Mouse (Mus musculus): ENCODE data around the gene Ptgis. TPM values are rescaled to one million over a fixed set of nuclear protein-coding genes. Genes with fewer than 3 reads are reported as not detected.
A peak's percentile ranks its signal among the peaks of the same experiment; 100 is the strongest.

The Ptgis gene
- polyA plus RNA-seq, 1 experiment from 2014 or later: 11.2 TPM

DNA sequence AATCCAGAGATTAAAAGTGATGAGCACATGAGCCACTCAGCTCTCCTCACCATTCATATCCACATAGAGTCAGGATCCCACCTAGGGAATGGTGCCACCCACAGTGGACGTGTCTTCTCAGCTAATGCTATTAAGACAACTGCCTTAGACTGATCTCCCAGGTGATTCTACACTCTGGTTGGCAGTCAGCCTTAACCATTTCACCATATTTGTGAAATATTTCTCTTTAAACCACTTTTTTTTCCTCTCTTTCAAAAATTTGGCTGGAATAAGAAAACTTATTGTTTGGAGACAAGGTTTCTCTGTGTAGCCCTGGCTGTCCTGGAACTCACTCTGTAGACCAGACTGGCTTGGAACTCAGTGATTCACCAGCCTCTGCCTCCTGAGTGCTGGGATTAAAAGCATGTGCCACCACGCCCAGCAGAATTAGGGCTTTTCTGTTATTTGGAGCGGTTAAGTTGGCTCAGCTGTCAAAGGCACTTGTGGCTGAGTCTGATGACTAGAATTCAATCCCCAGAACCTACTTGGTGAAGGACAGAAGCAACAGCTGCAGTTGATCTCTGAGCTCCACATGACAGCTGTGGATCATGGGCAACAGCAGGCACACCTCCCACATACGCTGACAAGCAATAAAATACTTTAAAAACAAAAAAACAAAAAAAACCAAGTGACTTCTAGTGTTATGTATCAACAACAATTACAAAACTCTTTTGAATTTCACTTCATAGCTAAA lies 3.6 kb upstream of the Ptgis start:
- no peak overlapping the region for H3K4me3 ChIP-seq (ENCODE audit: low read depth, low read length)
- peaks cover 6% of the 10 kb centered on the region; the same call in 1 of the 2 replicates for H3K4me1 ChIP-seq (ENCODE audit: control insufficient read depth, insufficient read depth, low read length)
- no peak overlapping the region for H3K9ac ChIP-seq (ENCODE audit: low read length)
- H3K27ac ChIP-seq (ENCODE audit: low read depth, low read length): no peak overlapping the region
- H3K36me3 ChIP-seq (ENCODE audit: control insufficient read depth, insufficient read depth, low read length): no peaks in the 10 kb centered on the region
- DNase-seq (ENCODE audit: low spot score, missing footprints) (peak; percentile 17), ATAC-seq (ENCODE audit: low FRiP score) (no peak)
- H3K9me3 ChIP-seq (ENCODE audit: control insufficient read depth, low read length): no peaks in the 10 kb centered on the region
- H3K27me3 ChIP-seq (ENCODE audit: control insufficient read depth, insufficient read depth, low read length): no peaks in the 10 kb centered on the region
- no peak overlapping the region for H3K4me2 ChIP-seq
- 96% methylated on average over 4 of the region's 4 CpGs for WGBS

DNA sequence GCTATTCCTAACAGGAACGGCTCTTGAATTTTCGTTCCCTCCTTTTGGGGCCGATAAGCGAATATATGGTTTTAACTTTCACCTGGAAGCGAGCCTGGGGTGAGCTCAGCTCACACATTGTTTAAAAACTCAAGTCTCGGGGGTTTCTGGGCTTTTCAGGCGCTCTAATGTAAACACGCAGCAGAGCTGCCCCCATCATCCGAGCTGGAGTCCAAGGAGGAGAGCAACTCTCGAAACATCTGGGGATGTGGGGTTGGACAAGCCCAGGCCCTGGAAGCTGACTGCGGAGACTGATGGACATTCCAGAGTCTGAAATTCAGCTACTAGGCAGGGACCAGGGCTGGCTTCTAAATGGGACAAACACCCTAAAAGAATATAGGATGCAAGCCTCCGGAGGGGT lies 1.1 kb downstream of the Ptgis start:
- ATAC-seq (ENCODE audit: low FRiP score) (no peak), DNase-seq (ENCODE audit: low spot score, missing footprints) (peak; percentile 88)
- Histone ChIP-seq H3K9ac (ENCODE audit: low read length) (no peak overlapping the region), H3K27ac (ENCODE audit: low read depth, low read length) (no peak overlapping the region), H3K4me3 (ENCODE audit: low read depth, low read length) (no peak overlapping the region), H3K27me3 (ENCODE audit: control insufficient read depth, insufficient read depth, low read length) (no peaks in the 10 kb centered on the region), H3K4me2 (peak overlapping the region; percentile 21; the same call in 1 of the 2 replicates), H3K36me3 (ENCODE audit: control insufficient read depth, insufficient read depth, low read length) (no peaks in the 10 kb centered on the region), H3K4me1 (ENCODE audit: control insufficient read depth, insufficient read depth, low read length) (peaks cover 4% of the 10 kb centered on the region; the same call in 1 of the 2 replicates), H3K9me3 (ENCODE audit: control insufficient read depth, low read length) (no peaks in the 10 kb centered on the region)
- WGBS: 34% methylated on average over 12 of the region's 12 CpGs

DNA sequence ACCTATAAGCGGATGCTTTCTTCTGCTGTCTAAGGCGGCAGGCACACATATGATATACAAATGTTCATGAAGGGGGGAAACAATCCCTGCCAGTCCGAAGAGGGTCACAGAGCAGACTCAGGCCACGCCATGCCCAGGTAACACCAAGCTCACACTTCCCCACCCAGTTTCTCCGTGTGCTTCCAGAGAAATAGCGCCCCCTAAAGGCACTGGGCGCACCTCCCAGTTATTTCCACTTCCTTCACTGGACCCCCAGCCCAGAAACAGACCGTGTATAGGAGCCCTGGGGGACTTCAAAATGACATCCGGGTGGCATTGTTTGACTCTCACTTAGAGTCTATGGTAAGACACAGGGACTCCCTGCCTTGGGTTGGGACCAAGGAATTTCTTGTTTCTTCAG lies 3.2 kb downstream of the Ptgis start:
- Histone ChIP-seq H3K4me3 (ENCODE audit: low read depth, low read length) (no peak overlapping the region), H3K9ac (ENCODE audit: low read length) (no peak overlapping the region), H3K27me3 (ENCODE audit: control insufficient read depth, insufficient read depth, low read length) (no peaks in the 10 kb centered on the region), H3K36me3 (ENCODE audit: control insufficient read depth, insufficient read depth, low read length) (no peaks in the 10 kb centered on the region), H3K9me3 (ENCODE audit: control insufficient read depth, low read length) (no peaks in the 10 kb centered on the region), H3K27ac (ENCODE audit: low read depth, low read length) (no peak overlapping the region), H3K4me1 (ENCODE audit: control insufficient read depth, insufficient read depth, low read length) (peaks cover 4% of the 10 kb centered on the region; the same call in 1 of the 2 replicates), H3K4me2 (no peak overlapping the region)
- WGBS: 82% methylated on average over 9 of the region's 9 CpGs
- ATAC-seq (ENCODE audit: low FRiP score) (no peak), DNase-seq (ENCODE audit: low spot score, missing footprints) (no peak)

DNA sequence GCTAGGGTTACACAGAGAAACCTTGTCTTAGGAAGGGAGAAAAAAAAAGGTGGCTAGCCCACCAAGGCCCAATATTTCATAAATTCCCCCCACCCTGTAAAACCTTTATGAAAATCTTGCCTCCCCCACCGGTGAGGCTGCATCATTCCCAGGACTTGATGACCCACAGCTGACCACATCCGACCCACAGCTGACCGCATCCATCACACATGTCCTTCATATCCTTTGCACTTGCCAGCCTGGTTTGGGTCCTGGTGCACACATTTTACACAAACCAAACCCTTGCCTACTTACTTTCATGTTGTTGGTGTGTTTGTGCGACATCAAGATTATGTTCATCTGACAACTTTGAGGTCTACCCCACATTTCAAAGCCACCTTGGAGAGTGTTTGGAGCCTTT lies 4.2 kb downstream of the Ptgis start:
- Histone ChIP-seq H3K36me3 (ENCODE audit: control insufficient read depth, insufficient read depth, low read length) (no peaks in the 10 kb centered on the region), H3K9me3 (ENCODE audit: control insufficient read depth, low read length) (no peaks in the 10 kb centered on the region), H3K9ac (ENCODE audit: low read length) (no peak overlapping the region), H3K27me3 (ENCODE audit: control insufficient read depth, insufficient read depth, low read length) (no peaks in the 10 kb centered on the region), H3K4me2 (no peak overlapping the region), H3K4me3 (ENCODE audit: low read depth, low read length) (no peak overlapping the region), H3K4me1 (ENCODE audit: control insufficient read depth, insufficient read depth, low read length) (peaks cover 4% of the 10 kb centered on the region; the same call in 1 of the 2 replicates), H3K27ac (ENCODE audit: low read depth, low read length) (no peak overlapping the region)
- WGBS: 97% methylated on average over 4 of the region's 4 CpGs
- ATAC-seq (ENCODE audit: low FRiP score) (no peak), DNase-seq (ENCODE audit: low spot score, missing footprints) (peak; percentile 75)

DNA sequence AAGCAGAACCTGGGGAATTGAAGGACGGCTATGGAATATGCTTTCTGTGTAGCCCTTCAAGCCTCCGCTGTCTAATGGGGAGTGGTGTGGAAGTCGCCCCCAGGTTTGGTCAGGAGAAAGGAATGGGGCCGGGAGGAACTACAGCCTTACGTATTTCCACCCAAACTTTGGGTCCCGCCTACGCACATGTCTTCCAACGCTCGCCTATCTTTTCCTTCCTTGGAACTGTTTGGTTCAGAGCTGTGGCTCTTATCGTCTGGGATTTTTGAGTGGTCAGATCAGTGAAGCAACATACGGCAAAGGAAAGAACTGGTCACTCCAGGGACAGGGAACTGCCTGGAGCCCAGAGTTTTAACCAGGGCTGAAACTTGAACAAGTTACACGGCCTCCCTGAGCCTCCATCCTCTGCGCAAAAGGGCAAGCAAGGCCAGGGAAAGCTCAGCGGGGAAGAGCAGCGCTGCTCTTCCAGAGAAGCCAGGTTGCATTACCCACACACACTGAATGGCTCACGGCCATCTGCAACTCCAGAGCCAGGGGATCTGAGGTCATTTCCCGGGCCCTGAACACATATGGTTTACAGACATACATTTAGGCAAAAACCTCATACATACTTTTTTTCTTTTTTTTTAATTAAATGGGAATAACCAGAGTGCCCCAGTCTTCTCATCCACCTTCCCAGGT lies 4.9 kb downstream of the Ptgis start:
- DNase-seq (ENCODE audit: low spot score, missing footprints): peak; percentile 68
- WGBS: 78% methylated on average over 17 of the region's 17 CpGs
- H3K4me2 ChIP-seq: no peak overlapping the region

DNA sequence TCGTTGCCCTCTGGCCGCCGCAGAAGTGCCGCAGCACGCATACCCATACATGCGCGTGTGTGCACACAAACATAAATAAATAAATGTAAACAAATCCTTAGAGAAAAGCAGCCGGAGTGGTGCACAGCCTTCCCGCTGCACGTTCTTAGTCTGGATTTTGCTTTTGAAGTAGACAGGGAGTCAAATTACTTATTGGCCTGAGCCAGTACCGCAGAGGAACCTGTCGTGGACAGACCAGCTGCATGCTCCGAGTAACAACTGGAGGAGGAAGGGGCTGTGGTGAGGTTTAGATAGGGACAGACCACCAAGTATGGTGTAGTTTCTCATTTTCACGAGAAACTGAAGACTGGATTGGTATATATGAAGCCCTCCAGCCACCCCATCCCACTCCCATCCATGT lies 6.6 kb downstream of the Ptgis start:
- 59% methylated on average over 14 of the region's 14 CpGs for WGBS

More for the DNA sequence above, 4.9 kb downstream of the Ptgis start:
- Histone ChIP-seq H3K9me3 (ENCODE audit: control insufficient read depth, low read length) (no peaks in the 10 kb centered on the region), H3K27me3 (ENCODE audit: control insufficient read depth, insufficient read depth, low read length) (no peaks in the 10 kb centered on the region), H3K36me3 (ENCODE audit: control insufficient read depth, insufficient read depth, low read length) (no peaks in the 10 kb centered on the region), H3K4me1 (ENCODE audit: control insufficient read depth, insufficient read depth, low read length) (peaks cover 6% of the 10 kb centered on the region; the same call in 1 of the 2 replicates), H3K27ac (ENCODE audit: low read depth, low read length) (no peak overlapping the region), H3K4me3 (ENCODE audit: low read depth, low read length) (no peak overlapping the region), H3K9ac (ENCODE audit: low read length) (no peak overlapping the region)
- no peak for ATAC-seq (ENCODE audit: low FRiP score)

DNA sequence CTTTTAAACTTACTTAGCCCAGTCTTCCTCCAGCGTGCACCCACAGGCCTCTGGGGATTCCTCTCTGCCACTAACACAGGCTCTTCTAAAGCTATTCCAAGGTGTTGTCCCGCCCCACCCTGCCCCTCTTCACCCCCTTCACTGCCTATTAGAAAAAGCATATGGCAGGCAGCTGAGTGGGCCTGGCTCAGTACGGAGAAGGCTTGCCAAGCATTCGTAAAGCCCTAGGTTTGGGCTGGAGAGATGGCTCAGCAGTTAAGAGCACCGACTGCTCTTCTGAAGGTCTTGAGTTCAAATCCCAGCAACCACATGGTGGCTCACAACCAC lies 7.4 kb downstream of the Ptgis start:
- H3K36me3 ChIP-seq (ENCODE audit: control insufficient read depth, insufficient read depth, low read length): no peaks in the 10 kb centered on the region
- H3K27me3 ChIP-seq (ENCODE audit: control insufficient read depth, insufficient read depth, low read length): no peaks in the 10 kb centered on the region
- no peak overlapping the region for H3K27ac ChIP-seq (ENCODE audit: low read depth, low read length)
- DNase-seq (ENCODE audit: low spot score, missing footprints): no peak
- 0 out of 2 replicates have a peak, but pooled peaks cover 2% of the 10 kb centered on the region for H3K4me1 ChIP-seq (ENCODE audit: control insufficient read depth, insufficient read depth, low read length)
- no peaks in the 10 kb centered on the region for H3K9me3 ChIP-seq (ENCODE audit: control insufficient read depth, low read length)
- H3K4me3 ChIP-seq (ENCODE audit: low read depth, low read length): no peak overlapping the region
- 80% methylated on average over 5 of the region's 5 CpGs for WGBS
- H3K9ac ChIP-seq (ENCODE audit: low read length): no peak overlapping the region
- no peak overlapping the region for H3K4me2 ChIP-seq
- no peak for ATAC-seq (ENCODE audit: low FRiP score)

More for the DNA sequence above, 6.6 kb downstream of the Ptgis start:
- 0 out of 2 replicates have a peak, but pooled peaks cover 2% of the 10 kb centered on the region for H3K4me1 ChIP-seq (ENCODE audit: control insufficient read depth, insufficient read depth, low read length)
- DNase-seq (ENCODE audit: low spot score, missing footprints) (peak; percentile 35), ATAC-seq (ENCODE audit: low FRiP score) (no peak)
- no peaks in the 10 kb centered on the region for H3K36me3 ChIP-seq (ENCODE audit: control insufficient read depth, insufficient read depth, low read length)
- H3K4me2 ChIP-seq: no peak overlapping the region
- H3K27me3 ChIP-seq (ENCODE audit: control insufficient read depth, insufficient read depth, low read length): no peaks in the 10 kb centered on the region
- no peak overlapping the region for H3K4me3 ChIP-seq (ENCODE audit: low read depth, low read length)
- no peaks in the 10 kb centered on the region for H3K9me3 ChIP-seq (ENCODE audit: control insufficient read depth, low read length)
- no peak overlapping the region for H3K27ac ChIP-seq (ENCODE audit: low read depth, low read length)
- no peak overlapping the region for H3K9ac ChIP-seq (ENCODE audit: low read length)

DNA sequence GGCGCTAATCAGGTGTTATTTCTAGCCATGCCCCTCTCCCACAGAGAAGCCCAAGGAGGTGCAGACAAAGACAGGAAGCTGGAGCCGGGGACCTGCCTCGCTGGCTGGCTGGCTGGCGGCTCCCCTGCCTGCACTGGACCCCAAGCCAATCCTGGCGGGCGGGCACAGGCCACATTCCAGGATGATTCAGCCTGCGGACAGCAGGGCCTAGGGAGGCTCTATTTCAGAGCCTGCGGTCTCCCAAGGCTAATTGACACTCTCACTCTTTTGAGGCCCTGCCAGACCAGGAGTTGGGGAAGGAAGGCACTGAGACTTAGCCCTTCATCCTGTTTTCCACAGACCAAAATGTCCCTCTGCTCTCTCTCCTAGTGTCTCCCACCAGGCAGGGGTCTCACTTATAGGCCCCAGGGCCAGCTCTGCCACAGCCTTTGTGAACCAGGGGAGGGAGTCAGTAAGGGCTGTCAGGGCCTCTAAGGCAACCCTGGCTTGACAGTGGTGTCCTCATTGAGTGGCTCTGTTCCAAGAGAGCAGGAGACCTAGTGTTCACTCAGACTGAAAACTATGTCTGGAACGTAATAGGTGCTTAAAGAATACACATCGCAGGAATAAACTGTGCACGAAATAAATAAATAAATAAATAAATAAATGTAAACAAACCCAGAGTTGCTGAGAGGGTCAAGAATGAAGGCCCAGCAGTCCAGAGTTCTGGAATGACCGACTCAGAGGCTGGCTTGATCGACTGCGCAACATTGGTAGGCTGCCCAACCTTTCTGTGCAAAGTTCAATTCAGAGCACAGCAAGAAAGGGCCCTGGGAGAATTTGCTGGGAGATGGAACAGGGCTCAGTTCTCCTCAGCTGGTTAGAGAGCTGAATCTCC lies 8.0 kb downstream of the Ptgis start:
- Histone ChIP-seq H3K4me2 (no peak overlapping the region), H3K9ac (ENCODE audit: low read length) (no peak overlapping the region), H3K36me3 (ENCODE audit: control insufficient read depth, insufficient read depth, low read length) (no peaks in the 10 kb centered on the region), H3K4me1 (ENCODE audit: control insufficient read depth, insufficient read depth, low read length) (0 out of 2 replicates have a peak, but pooled peaks cover 2% of the 10 kb centered on the region), H3K4me3 (ENCODE audit: low read depth, low read length) (no peak overlapping the region), H3K27ac (ENCODE audit: low read depth, low read length) (no peak overlapping the region), H3K27me3 (ENCODE audit: control insufficient read depth, insufficient read depth, low read length) (no peaks in the 10 kb centered on the region), H3K9me3 (ENCODE audit: control insufficient read depth, low read length) (no peaks in the 10 kb centered on the region)
- ATAC-seq (ENCODE audit: low FRiP score) (no peak), DNase-seq (ENCODE audit: low spot score, missing footprints) (no peak)
- WGBS: 50% methylated on average over 14 of the region's 14 CpGs

Data from midbrain, embryonic 11.5 days (tissue).